Mouse (Mus musculus): ENCODE measurements around the gene Rnf26. TPM values are rescaled to one million over a fixed set of nuclear protein-coding genes. Genes with fewer than 3 reads are reported as not detected.

The Rnf26 gene
- polyA plus RNA-seq, 1 experiment from 2014 or later: 26.0 TPM

DNA sequence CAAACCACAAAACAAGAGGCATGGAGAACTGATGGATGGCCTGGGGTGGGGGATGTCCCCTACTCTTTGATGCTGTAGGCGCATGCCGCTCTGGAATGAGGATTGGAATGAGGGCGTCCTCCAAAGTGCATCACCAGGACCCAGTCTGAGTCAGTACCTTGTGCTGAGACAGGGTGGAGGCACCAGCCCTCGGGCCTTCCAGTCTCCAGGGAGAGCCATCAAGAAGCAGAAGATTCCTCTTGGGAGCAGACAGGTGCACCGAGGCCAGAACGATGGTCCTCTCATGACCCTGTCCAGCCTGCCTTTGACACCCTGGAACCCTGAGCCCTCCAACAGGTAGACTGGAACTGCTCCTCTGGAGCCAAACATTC lies 45.4 kb downstream of the Rnf26 start:
- H3K4me1 ChIP-seq (ENCODE audit: control insufficient read depth, insufficient read depth, low read length): peaks cover 5% of the 10 kb centered on the region
- no peak overlapping the region for H3K27ac ChIP-seq (ENCODE audit: low read length)
- H3K36me3 ChIP-seq (ENCODE audit: control insufficient read depth, insufficient read depth, low read length): no peaks in the 10 kb centered on the region
- no peak overlapping the region for H3K9ac ChIP-seq (ENCODE audit: low read depth, low read length)
- WGBS: 91% methylated on average over 6 of the region's 6 CpGs
- H3K9me3 ChIP-seq (replicated peaks; ENCODE audit: control insufficient read depth, low read length, poor library complexity, severe bottlenecking): no peaks in the 10 kb centered on the region
- no peak for ATAC-seq
- no peaks in the 10 kb centered on the region for H3K27me3 ChIP-seq (ENCODE audit: control insufficient read depth, insufficient read depth, low read depth, low read length)
- H3K4me2 ChIP-seq (ENCODE audit: low read length): peak overlapping the region; percentile 87; the same call in 1 of the 2 replicates
- H3K4me3 ChIP-seq (ENCODE audit: low read depth, low read length): no peak overlapping the region

DNA sequence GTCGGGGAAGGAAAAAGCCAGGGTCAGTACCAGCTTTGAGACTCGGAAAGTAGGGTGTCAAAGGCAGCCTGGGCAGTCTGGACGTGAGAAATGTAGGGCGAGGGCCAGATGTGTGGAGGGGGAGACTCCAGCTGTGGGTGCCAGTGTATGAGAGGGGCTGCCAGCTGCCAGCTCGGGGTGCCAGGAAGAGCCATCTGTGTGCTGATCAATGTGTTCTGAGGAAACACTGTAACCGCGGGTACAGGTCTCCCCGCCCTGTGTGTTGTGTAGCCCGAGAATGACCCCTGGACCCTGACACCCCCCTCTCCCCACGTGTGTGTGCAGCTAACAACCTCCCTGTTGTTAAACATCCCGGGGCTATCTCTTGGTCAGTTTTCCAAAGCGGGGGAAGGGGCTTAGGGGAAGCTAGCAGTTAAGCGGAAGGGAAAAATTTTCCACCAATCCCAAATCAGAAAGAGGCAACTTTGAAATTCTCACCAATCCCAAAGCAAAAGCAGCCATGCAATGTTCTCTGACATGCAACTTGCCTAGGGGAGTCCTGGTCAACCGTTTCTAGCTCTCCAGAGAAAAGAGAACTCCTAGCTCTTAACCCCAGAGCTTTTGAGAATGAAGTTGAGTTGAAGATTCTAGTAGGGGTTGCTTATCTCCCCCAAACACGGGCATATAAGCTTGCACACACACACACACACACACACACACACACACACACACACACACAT lies 45.9 kb downstream of the Rnf26 start:
- 9% methylated on average over 15 of the region's 15 CpGs for WGBS
- H3K27ac ChIP-seq (ENCODE audit: low read length): no peak overlapping the region

DNA sequence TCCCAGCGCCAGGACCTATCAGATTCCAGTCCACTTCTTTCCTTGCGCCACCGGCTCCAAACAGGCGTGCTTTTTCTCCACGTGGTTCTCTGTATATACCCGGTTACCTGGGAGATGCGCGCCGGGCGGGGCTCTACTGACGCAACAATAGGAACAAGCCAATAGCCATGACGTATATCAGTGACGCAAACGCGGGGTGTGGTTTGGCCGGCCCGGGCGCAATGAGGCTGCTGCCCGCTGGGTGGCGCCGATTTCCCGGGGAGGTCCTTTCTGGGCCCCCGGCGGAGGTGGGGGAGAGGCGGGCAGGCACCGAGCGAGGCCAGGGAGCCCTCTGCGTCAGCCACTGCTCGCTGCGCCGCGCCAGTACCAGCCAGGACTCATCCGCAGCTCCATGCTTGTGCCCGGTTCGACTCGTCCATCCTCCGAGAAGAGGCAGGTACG lies 46.5 kb downstream of the Rnf26 start, which contains the start of gene Usp2:
TSS of gene Usp2 (plus strand) at position 237 of the 441 bp plus-strand sequence.
- no peaks in the 10 kb centered on the region for H3K9me3 ChIP-seq (replicated peaks; ENCODE audit: control insufficient read depth, low read length, poor library complexity, severe bottlenecking)
- H3K27ac ChIP-seq (ENCODE audit: low read length): no peak within 1 kb of the TSS
- H3K4me1 ChIP-seq (ENCODE audit: control insufficient read depth, insufficient read depth, low read length): peaks cover 5% of the 10 kb centered on the region
- peak within 1 kb of the TSS; percentile 65 for H3K9ac ChIP-seq (ENCODE audit: low read depth, low read length)
- H3K4me3 ChIP-seq (ENCODE audit: low read depth, low read length): peak within 1 kb of the TSS; percentile 56
- WGBS: under 1% methylated on average over 38 of the region's 38 CpGs
- H3K36me3 ChIP-seq (ENCODE audit: control insufficient read depth, insufficient read depth, low read length): no peaks in the 10 kb centered on the region
- ATAC-seq: peak; percentile 98
- no peaks in the 10 kb centered on the region for H3K27me3 ChIP-seq (ENCODE audit: control insufficient read depth, insufficient read depth, low read depth, low read length)
- peak within 1 kb of the TSS; percentile 87 for H3K4me2 ChIP-seq (ENCODE audit: low read length)

More for the DNA sequence above, 45.9 kb downstream of the Rnf26 start:
- H3K4me2 ChIP-seq (ENCODE audit: low read length): peak overlapping the region; percentile 87
- H3K9ac ChIP-seq (ENCODE audit: low read depth, low read length): peak overlapping the region; percentile 65
- no peaks in the 10 kb centered on the region for H3K27me3 ChIP-seq (ENCODE audit: control insufficient read depth, insufficient read depth, low read depth, low read length)
- no peaks in the 10 kb centered on the region for H3K36me3 ChIP-seq (ENCODE audit: control insufficient read depth, insufficient read depth, low read length)
- peak; percentile 61 for ATAC-seq
- peak overlapping the region; percentile 56 for H3K4me3 ChIP-seq (ENCODE audit: low read depth, low read length)
- H3K4me1 ChIP-seq (ENCODE audit: control insufficient read depth, insufficient read depth, low read length): peaks cover 5% of the 10 kb centered on the region
- no peaks in the 10 kb centered on the region for H3K9me3 ChIP-seq (replicated peaks; ENCODE audit: control insufficient read depth, low read length, poor library complexity, severe bottlenecking)

DNA sequence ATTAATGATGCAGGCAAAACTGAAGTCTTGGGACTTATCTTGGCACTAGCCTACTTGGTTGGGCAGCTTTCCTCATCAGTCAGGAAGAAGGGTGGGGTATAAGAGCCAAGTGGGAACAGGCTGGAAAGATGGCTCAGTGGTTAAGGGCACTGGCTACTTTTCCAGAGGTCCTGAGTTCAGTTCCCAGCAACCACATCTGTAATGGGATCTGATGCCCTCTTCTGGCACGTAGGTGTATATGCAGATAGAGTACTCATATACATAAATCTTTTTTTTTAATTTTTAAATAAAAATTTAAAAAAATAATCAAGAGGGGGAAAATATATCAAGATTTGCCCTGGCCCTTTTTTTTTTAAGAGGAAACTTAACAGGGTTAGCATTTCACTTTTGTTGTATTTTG lies 48.1 kb downstream of the Rnf26 start:
- Histone ChIP-seq H3K36me3 (ENCODE audit: control insufficient read depth, insufficient read depth, low read length) (no peaks in the 10 kb centered on the region), H3K27ac (ENCODE audit: low read length) (no peak overlapping the region), H3K9me3 (replicated peaks; ENCODE audit: control insufficient read depth, low read length, poor library complexity, severe bottlenecking) (no peaks in the 10 kb centered on the region), H3K27me3 (ENCODE audit: control insufficient read depth, insufficient read depth, low read depth, low read length) (no peaks in the 10 kb centered on the region), H3K9ac (ENCODE audit: low read depth, low read length) (no peak overlapping the region), H3K4me2 (ENCODE audit: low read length) (no peak overlapping the region), H3K4me1 (ENCODE audit: control insufficient read depth, insufficient read depth, low read length) (peaks cover 5% of the 10 kb centered on the region), H3K4me3 (ENCODE audit: low read depth, low read length) (no peak overlapping the region)
- 33% methylated on average over 1 of the region's 1 CpGs for WGBS
- no peak for ATAC-seq

DNA sequence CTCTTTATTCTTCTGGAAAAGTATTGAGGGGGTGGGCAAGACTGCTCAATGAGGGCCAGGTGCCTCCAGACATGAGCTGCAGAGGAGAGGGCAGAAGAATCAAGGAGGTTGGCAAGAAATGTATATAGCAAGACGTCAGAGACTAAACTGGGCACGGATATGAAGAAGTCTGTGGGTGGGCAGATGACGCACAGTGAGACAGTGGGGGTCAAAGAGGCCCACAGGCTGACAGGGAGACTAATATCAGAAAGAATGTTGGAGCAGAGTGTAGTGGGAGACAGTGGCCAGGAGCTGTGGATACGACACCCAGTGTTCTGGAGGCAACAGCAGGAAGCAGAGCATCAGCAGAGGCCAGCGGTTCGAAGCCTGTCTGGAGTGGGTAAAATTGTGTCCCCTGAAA lies 54.7 kb downstream of the Rnf26 start:
- H3K9ac ChIP-seq (ENCODE audit: low read depth, low read length): no peak overlapping the region
- no peak for ATAC-seq

DNA sequence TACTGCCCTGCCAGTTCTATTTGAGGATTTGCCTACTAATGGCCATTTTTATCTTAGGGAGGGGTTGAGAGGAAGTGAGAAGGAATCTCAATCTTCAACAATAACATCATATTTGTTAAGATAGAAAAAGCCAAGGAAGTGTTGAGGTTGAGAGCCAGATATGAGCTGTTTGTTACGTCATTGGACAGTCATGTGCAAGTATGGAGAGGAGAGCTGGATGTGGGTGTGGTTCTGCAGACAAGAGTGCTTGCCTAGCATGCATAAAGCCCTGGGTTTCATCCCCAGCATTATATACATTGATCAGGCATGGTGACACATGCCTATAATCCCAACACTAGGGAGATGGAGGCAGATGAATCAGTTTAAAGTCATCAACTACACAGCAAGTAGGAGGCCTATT lies 59.4 kb downstream of the Rnf26 start:
- Histone ChIP-seq H3K36me3 (ENCODE audit: control insufficient read depth, insufficient read depth, low read length) (no peaks in the 10 kb centered on the region), H3K27me3 (ENCODE audit: control insufficient read depth, insufficient read depth, low read depth, low read length) (no peaks in the 10 kb centered on the region), H3K9ac (ENCODE audit: low read depth, low read length) (no peak overlapping the region), H3K27ac (ENCODE audit: low read length) (no peak overlapping the region), H3K4me2 (ENCODE audit: low read length) (no peak overlapping the region), H3K4me1 (ENCODE audit: control insufficient read depth, insufficient read depth, low read length) (no peaks in the 10 kb centered on the region), H3K4me3 (ENCODE audit: low read depth, low read length) (no peak overlapping the region), H3K9me3 (replicated peaks; ENCODE audit: control insufficient read depth, low read length, poor library complexity, severe bottlenecking) (no peaks in the 10 kb centered on the region)
- WGBS: 85% methylated on average over 1 of the region's 1 CpGs
- ATAC-seq: no peak

More for the DNA sequence above, 54.7 kb downstream of the Rnf26 start:
- Histone ChIP-seq H3K27me3 (ENCODE audit: control insufficient read depth, insufficient read depth, low read depth, low read length) (no peaks in the 10 kb centered on the region), H3K4me1 (ENCODE audit: control insufficient read depth, insufficient read depth, low read length) (no peaks in the 10 kb centered on the region), H3K4me2 (ENCODE audit: low read length) (no peak overlapping the region), H3K4me3 (ENCODE audit: low read depth, low read length) (no peak overlapping the region), H3K9me3 (replicated peaks; ENCODE audit: control insufficient read depth, low read length, poor library complexity, severe bottlenecking) (no peaks in the 10 kb centered on the region), H3K27ac (ENCODE audit: low read length) (no peak overlapping the region), H3K36me3 (ENCODE audit: control insufficient read depth, insufficient read depth, low read length) (no peaks in the 10 kb centered on the region)
- WGBS: 88% methylated on average over 6 of the region's 6 CpGs

DNA sequence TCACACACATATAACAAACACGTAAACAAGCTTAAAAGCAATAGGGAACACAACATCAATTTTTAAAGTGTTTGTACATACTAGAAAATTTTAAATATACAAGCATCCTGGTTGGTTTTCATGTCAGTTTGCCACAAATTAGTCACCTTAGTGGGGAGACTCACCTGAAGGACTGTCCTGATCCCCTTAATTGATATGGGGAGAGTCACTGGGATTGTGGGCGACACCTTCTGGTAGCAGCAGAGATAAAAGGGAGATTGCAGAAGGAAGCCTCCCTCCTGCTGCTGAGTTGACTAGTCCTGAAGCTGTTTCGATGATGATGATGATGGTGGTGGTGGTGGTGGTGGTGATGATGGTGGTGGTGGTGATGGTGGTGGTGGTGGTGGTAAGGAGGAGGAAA lies 60.5 kb downstream of the Rnf26 start:
- Histone ChIP-seq H3K4me2 (ENCODE audit: low read length) (no peak overlapping the region), H3K4me1 (ENCODE audit: control insufficient read depth, insufficient read depth, low read length) (no peaks in the 10 kb centered on the region), H3K4me3 (ENCODE audit: low read depth, low read length) (no peak overlapping the region), H3K36me3 (ENCODE audit: control insufficient read depth, insufficient read depth, low read length) (no peaks in the 10 kb centered on the region), H3K27me3 (ENCODE audit: control insufficient read depth, insufficient read depth, low read depth, low read length) (no peaks in the 10 kb centered on the region), H3K27ac (ENCODE audit: low read length) (no peak overlapping the region), H3K9me3 (replicated peaks; ENCODE audit: control insufficient read depth, low read length, poor library complexity, severe bottlenecking) (no peaks in the 10 kb centered on the region), H3K9ac (ENCODE audit: low read depth, low read length) (no peak overlapping the region)
- 73% methylated on average over 3 of the region's 3 CpGs for WGBS
- ATAC-seq: no peak

DNA sequence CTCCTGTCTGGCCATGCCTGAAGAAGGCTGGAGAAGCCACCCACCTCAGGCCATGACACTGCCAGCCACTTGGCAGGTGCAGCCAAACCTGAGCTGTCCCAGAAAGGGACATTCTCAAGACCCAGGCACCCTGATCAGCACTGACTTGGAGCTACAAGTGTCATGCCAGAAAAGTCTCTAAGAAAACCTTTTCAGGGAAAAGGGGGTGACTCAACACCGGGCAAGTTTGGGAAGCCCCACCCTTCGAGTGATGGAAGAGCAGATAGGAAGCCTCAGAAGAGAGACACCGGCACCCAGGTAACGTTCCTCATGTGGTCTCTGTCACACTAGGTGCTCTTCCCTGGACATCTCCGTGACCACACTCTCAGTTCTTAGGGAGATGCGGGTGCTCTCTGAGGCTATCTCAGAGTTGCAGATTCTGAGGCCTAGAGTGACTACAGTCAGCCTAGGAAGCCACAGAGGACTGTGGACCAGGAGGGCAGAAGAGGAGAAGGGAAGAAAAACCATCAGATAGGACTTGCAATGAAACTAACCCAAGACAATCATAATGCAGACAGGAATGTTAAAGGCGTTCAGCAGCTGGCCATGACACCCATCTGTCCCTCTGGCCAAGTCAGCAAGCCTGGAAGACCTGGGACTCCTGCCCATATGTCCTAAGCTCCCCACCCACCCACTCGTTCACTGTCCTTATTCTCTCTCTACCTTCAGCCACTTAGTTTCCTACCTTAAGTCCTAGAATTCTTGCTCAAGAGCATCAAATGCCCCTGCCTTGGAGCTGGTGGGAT lies 63.7 kb downstream of the Rnf26 start:
- H3K4me1 ChIP-seq (ENCODE audit: control insufficient read depth, insufficient read depth, low read length): no peaks in the 10 kb centered on the region
- H3K9me3 ChIP-seq (replicated peaks; ENCODE audit: control insufficient read depth, low read length, poor library complexity, severe bottlenecking): no peaks in the 10 kb centered on the region
- no peak overlapping the region for H3K4me2 ChIP-seq (ENCODE audit: low read length)
- ATAC-seq: no peak
- no peak overlapping the region for H3K4me3 ChIP-seq (ENCODE audit: low read depth, low read length)
- H3K9ac ChIP-seq (ENCODE audit: low read depth, low read length): no peak overlapping the region
- H3K36me3 ChIP-seq (ENCODE audit: control insufficient read depth, insufficient read depth, low read length): no peaks in the 10 kb centered on the region
- H3K27ac ChIP-seq (ENCODE audit: low read length): no peak overlapping the region
- H3K27me3 ChIP-seq (ENCODE audit: control insufficient read depth, insufficient read depth, low read depth, low read length): peaks cover 5% of the 10 kb centered on the region
- WGBS: 91% methylated on average over 8 of the region's 8 CpGs
